Mouse (Mus musculus): Measurements from ENCODE around the gene Krtap4-9. TPM values are rescaled to one million over a fixed set of nuclear protein-coding genes. Genes with fewer than 3 reads are reported as not detected.
"Not testable (repeated sequence)": the region's sequence is repeated elsewhere in the genome, so short reads cannot be mapped to it uniquely, and the experiment has no call there.

Gene Krtap4-9
- not detected in 2 replicates for polyA plus RNA-seq (2016; fragmentation: Nextera tagmentation; extraction: Ambion mirVana)

- H3K36me3 ChIP-seq (replicated peaks); H3K27me3 ChIP-seq (replicated peaks; ENCODE audit: low read depth, poor library complexity, severe bottlenecking); H3K9me3 ChIP-seq; DNase-seq (ENCODE audit: low spot score); H3K4me3 ChIP-seq; H3K4me1 ChIP-seq; H3K27ac ChIP-seq (replicated peaks): not testable (repeated sequence)
These were observed at the start of gene Krtap4-9 for GRCm38 (mm10) chr11:99784900-99785299. TSS of gene Krtap4-9 (plus strand) at chr11:99785200.

- H3K4me1 ChIP-seq, result no peaks in the 10 kb centered on the region
- no peak overlapping the region for H3K27ac ChIP-seq (replicated peaks)
- H3K36me3 ChIP-seq (replicated peaks), result no peaks in the 10 kb centered on the region
- WGBS, result 89% methylated on average over 3 of the region's 3 CpGs
- no peak for DNase-seq (ENCODE audit: low spot score)
- H3K27me3 ChIP-seq (replicated peaks; ENCODE audit: low read depth, poor library complexity, severe bottlenecking), result no peaks in the 10 kb centered on the region
- H3K4me3 ChIP-seq, result no peak overlapping the region
- no peaks in the 10 kb centered on the region for H3K9me3 ChIP-seq
These were observed 41.0 kb upstream of the Krtap4-9 start for GRCm38 (mm10) chr11:99743985-99744384.

GRCm38 (mm10) chr11:99758877-99759276, 26.1 kb upstream of the Krtap4-9 start:
- 92% methylated on average over 1 of the region's 1 CpGs for WGBS
- DNase-seq (ENCODE audit: low spot score), result no peak
- no peak overlapping the region for H3K27ac ChIP-seq (replicated peaks)

GRCm38 (mm10) chr11:99768410-99768809, 16.6 kb upstream of the Krtap4-9 start:
- no peak overlapping the region for H3K4me3 ChIP-seq
- H3K27me3 ChIP-seq (replicated peaks; ENCODE audit: low read depth, poor library complexity, severe bottlenecking), result no peaks in the 10 kb centered on the region
- H3K4me1 ChIP-seq, result no peaks in the 10 kb centered on the region
- 63% methylated on average over 2 of the region's 2 CpGs for WGBS
- H3K27ac ChIP-seq (replicated peaks), result no peak overlapping the region
- no peak for DNase-seq (ENCODE audit: low spot score)
- no peaks in the 10 kb centered on the region for H3K36me3 ChIP-seq (replicated peaks)
- H3K9me3 ChIP-seq, result no peaks in the 10 kb centered on the region

More at GRCm38 (mm10) chr11:99758877-99759276, 26.1 kb upstream of the Krtap4-9 start:
- Histone ChIP-seq H3K4me3 (no peak overlapping the region), H3K36me3 (replicated peaks) (no peaks in the 10 kb centered on the region), H3K9me3 (no peaks in the 10 kb centered on the region), H3K27me3 (replicated peaks; ENCODE audit: low read depth, poor library complexity, severe bottlenecking) (no peaks in the 10 kb centered on the region), H3K4me1 (no peaks in the 10 kb centered on the region)

GRCm38 (mm10) chr11:99772813-99773212, 12.2 kb upstream of the Krtap4-9 start, which contains the start of gene Gm11595:
TSS of gene Gm11595 (minus strand) at chr11:99772913.
- not testable (repeated sequence) for H3K36me3 ChIP-seq (replicated peaks); H3K27me3 ChIP-seq (replicated peaks; ENCODE audit: low read depth, poor library complexity, severe bottlenecking); H3K9me3 ChIP-seq; H3K4me1 ChIP-seq; DNase-seq (ENCODE audit: low spot score); H3K27ac ChIP-seq (replicated peaks); H3K4me3 ChIP-seq

- no peak overlapping the region for H3K27ac ChIP-seq (replicated peaks)
- H3K27me3 ChIP-seq (replicated peaks; ENCODE audit: low read depth, poor library complexity, severe bottlenecking), result no peaks in the 10 kb centered on the region
- peaks cover 10% of the 10 kb centered on the region for H3K4me1 ChIP-seq
- no peaks in the 10 kb centered on the region for H3K9me3 ChIP-seq
- peak; percentile 30 for DNase-seq (ENCODE audit: low spot score)
- H3K4me3 ChIP-seq, result no peak overlapping the region
- no peaks in the 10 kb centered on the region for H3K36me3 ChIP-seq (replicated peaks)
- 58% methylated on average over 7 of the region's 7 CpGs for WGBS
These were observed 6.6 kb upstream of the Krtap4-9 start for GRCm38 (mm10) chr11:99778401-99778800.

GRCm38 (mm10) chr11:99780604-99781003, 4.4 kb upstream of the Krtap4-9 start, which contains the start of gene Krtap4-8:
TSS of gene Krtap4-8 (minus strand) at chr11:99780704.
- Histone ChIP-seq H3K27me3 (replicated peaks; ENCODE audit: low read depth, poor library complexity, severe bottlenecking) (no peaks in the 10 kb centered on the region), H3K27ac (replicated peaks) (no peak within 1 kb of the TSS), H3K4me3 (no peak within 1 kb of the TSS), H3K9me3 (no peaks in the 10 kb centered on the region), H3K36me3 (replicated peaks) (no peaks in the 10 kb centered on the region), H3K4me1 (peaks cover 10% of the 10 kb centered on the region)
- no peak for DNase-seq (ENCODE audit: low spot score)
- WGBS, result 95% methylated on average over 2 of the region's 2 CpGs

- WGBS, result 79% methylated on average over 2 of the region's 2 CpGs
- H3K27me3 ChIP-seq (replicated peaks; ENCODE audit: low read depth, poor library complexity, severe bottlenecking), result no peaks in the 10 kb centered on the region; the same call in 1 of the 2 replicates
- no peak within 1 kb of the TSS for H3K27ac ChIP-seq (replicated peaks)
- H3K9me3 ChIP-seq, result no peaks in the 10 kb centered on the region
- no peaks in the 10 kb centered on the region for H3K36me3 ChIP-seq (replicated peaks)
- H3K4me3 ChIP-seq, result no peak within 1 kb of the TSS
- no peaks in the 10 kb centered on the region for H3K4me1 ChIP-seq
- no peak for DNase-seq (ENCODE audit: low spot score)
These were observed 8.4 kb downstream of the Krtap4-9 start, which contains the start of gene Gm11596 for GRCm38 (mm10) chr11:99793367-99793766. TSS of gene Gm11596 (minus strand) at chr11:99793467.

- no CpG with 5 or more reads among the region's 1 CpGs for WGBS
These were observed 13.8 kb downstream of the Krtap4-9 start, which contains the start of gene Gm11569 for GRCm38 (mm10) chr11:99798832-99799231. TSS of gene Gm11569 (minus strand) at chr11:99798932.

GRCm38 (mm10) chr11:99804346-99804745, 19.3 kb downstream of the Krtap4-9 start, which contains the start of gene Gm11554:
TSS of gene Gm11554 (minus strand) at chr11:99804446.
- H3K36me3 ChIP-seq (replicated peaks); DNase-seq (ENCODE audit: low spot score); H3K27me3 ChIP-seq (replicated peaks; ENCODE audit: low read depth, poor library complexity, severe bottlenecking); H3K9me3 ChIP-seq; H3K4me3 ChIP-seq; H3K27ac ChIP-seq (replicated peaks); H3K4me1 ChIP-seq: not testable (repeated sequence)
- WGBS, result no CpG with 5 or more reads among the region's 1 CpGs

More at GRCm38 (mm10) chr11:99798832-99799231, 13.8 kb downstream of the Krtap4-9 start, which contains the start of gene Gm11569:
- H3K9me3 ChIP-seq; H3K36me3 ChIP-seq (replicated peaks); H3K27ac ChIP-seq (replicated peaks); H3K27me3 ChIP-seq (replicated peaks; ENCODE audit: low read depth, poor library complexity, severe bottlenecking); H3K4me1 ChIP-seq; DNase-seq (ENCODE audit: low spot score); H3K4me3 ChIP-seq: not testable (repeated sequence)

GRCm38 (mm10) chr11:99809792-99810191, 24.8 kb downstream of the Krtap4-9 start, which contains the start of gene Krtap4-13:
TSS of gene Krtap4-13 (minus strand) at chr11:99809892.
- DNase-seq (ENCODE audit: low spot score); H3K27ac ChIP-seq (replicated peaks); H3K27me3 ChIP-seq (replicated peaks; ENCODE audit: low read depth, poor library complexity, severe bottlenecking): not testable (repeated sequence)

GRCm38 (mm10) chr11:99815566-99815965, 30.6 kb downstream of the Krtap4-9 start, which contains the start of gene Gm11564:
TSS of gene Gm11564 (minus strand) at chr11:99815666.
- H3K4me1 ChIP-seq; H3K27ac ChIP-seq (replicated peaks); H3K4me3 ChIP-seq; H3K27me3 ChIP-seq (replicated peaks; ENCODE audit: low read depth, poor library complexity, severe bottlenecking); H3K9me3 ChIP-seq; DNase-seq (ENCODE audit: low spot score); H3K36me3 ChIP-seq (replicated peaks): not testable (repeated sequence)
- 78% methylated on average over 2 of the region's 2 CpGs for WGBS

More at GRCm38 (mm10) chr11:99809792-99810191, 24.8 kb downstream of the Krtap4-9 start, which contains the start of gene Krtap4-13:
- H3K36me3 ChIP-seq (replicated peaks); H3K4me3 ChIP-seq; H3K9me3 ChIP-seq; H3K4me1 ChIP-seq: not testable (repeated sequence)
